Mouse (Mus musculus) heart, postnatal 0 days (tissue): ENCODE results near the gene Cdk10.

Experiments
- CTCF ChIP-seq: IDR thresholded peaks from 2 replicates; pipeline ENCODE4 v1.5.1; 2016; ENCODE audit warnings: antibody characterized with exemption, control low read depth, low read depth
- EP300 ChIP-seq: IDR thresholded peaks from 2 replicates; pipeline ENCODE4 v1.6.1; 2016; ENCODE audit warnings: antibody characterized with exemption, low read depth

- TF ChIP-seq CTCF (no peak), EP300 (no peak)
Observed at GRCm38 (mm10) chr8:123233760-123234159, 9.1 kb downstream of the Cdk10 start.
